Mouse (Mus musculus) small intestine, adult 2 months (tissue): Measurements from ENCODE around the gene Msmb.
"Not testable (repeated sequence)": the region's sequence is repeated elsewhere in the genome, so short reads cannot be mapped to it uniquely, and the experiment has no call there.

Experiments used
- CTCF ChIP-seq: fragments of 200-500 bp; IDR thresholded peaks from 2 replicates; pipeline ENCODE4 v1.5.1; 2012; ENCODE audit warnings: low read depth, mild to moderate bottlenecking, control low read depth, inconsistent platforms, low read length, moderate library complexity, mixed read lengths; ENCODE audit not compliant: insufficient replicate concordance, insufficient read length; ENCODE audit errors: extremely low read depth
- POLR2A ChIP-seq: fragments of 200-500 bp; IDR thresholded peaks from 2 replicates; pipeline ENCODE4 v1.6.1; 2012; ENCODE audit warnings: low read depth, mild to moderate bottlenecking, control low read depth, inconsistent platforms, low read length, moderate library complexity

- TF ChIP-seq CTCF, POLR2A: not testable (repeated sequence)
These were observed 51.7 kb downstream of the Msmb start for GRCm38 (mm10) chr14:32193557-32193956.
